24 mouse cellular contexts compared by ENCODE assay signal in the genomic region with DNA sequence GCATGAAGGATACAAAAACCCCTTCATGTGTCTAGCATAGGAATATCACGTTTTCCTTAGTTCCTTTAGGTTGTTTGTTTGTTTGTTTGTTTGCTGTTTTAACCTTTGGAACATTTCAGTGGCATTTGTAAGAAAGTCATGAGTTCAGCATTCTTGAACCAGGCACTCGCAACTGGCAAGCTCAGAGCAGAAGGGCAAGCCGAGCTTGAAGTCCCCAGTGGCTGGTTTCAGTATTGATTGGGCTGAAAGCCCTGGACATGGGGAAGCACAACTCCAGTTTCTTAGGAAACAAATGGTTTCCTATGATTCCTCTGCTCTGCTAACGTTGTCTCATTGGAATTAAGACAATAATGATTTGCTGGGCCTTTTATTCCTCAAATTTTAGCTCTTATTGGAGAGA.
DNase-seq lines count a peak whose midpoint lies in the region; TF ChIP-seq lines count a peak whose summit lies in the region.
"Had no signal": no experiment of that assay in that cellular context is flagged by ENCODE, and none has a peak within 500 bp of the region (broad histone marks: within the 10 kb centered on the region; RNA-seq: fewer than 3 reads in every experiment).

No protein-coding gene starts in this region.

- H3K4me3 ChIP-seq in cerebellum, adult 2 months (replicated peaks; ENCODE audit: insufficient read depth, low read depth, low read length) = no peak overlapping the region
- no peak overlapping the region for H3K4me3 ChIP-seq in layer of hippocampus, adult 2 months
- no peak overlapping the region for H3K4me3 ChIP-seq in cortical plate, adult 2 months (ENCODE audit: insufficient read depth, low read length)
- H3K4me3 ChIP-seq: embryonic facial prominence, embryonic 15.5 days; heart, embryonic 15.5 days; hindbrain, embryonic 13.5 days; liver, embryonic 13.5 days; midbrain, embryonic 13.5 days; myocyte; neural tube, embryonic 13.5 days had no signal

- 0 out of 2 replicates have a peak, but pooled peaks have one; percentile 1 for TF ChIP-seq CTCF in cerebellum, adult 2 months (IDR thresholded peaks at IDR 0.05; ENCODE audit: borderline replicate concordance, insufficient read depth, low read depth, low read length)
- TF ChIP-seq CTCF in layer of hippocampus, adult 2 months (conservative IDR thresholded peaks at IDR 0.05) = peak; percentile 65
- TF ChIP-seq CTCF in cortical plate, adult 2 months (IDR thresholded peaks at IDR 0.05; ENCODE audit: extremely low read depth, insufficient read depth, low read length) = no peak

- no peak overlapping the region for H3K27ac ChIP-seq in cerebellum, adult 2 months (ENCODE audit: insufficient read depth, low read length)
- H3K27ac ChIP-seq in layer of hippocampus, adult 2 months = peak overlapping the region; percentile 55
- H3K27ac ChIP-seq in cortical plate, adult 2 months (ENCODE audit: insufficient read depth, low read length) = 0 out of 2 replicates have a peak overlapping the region, but pooled peaks have one; percentile 12
- H3K27ac ChIP-seq: embryonic facial prominence, embryonic 15.5 days; heart, embryonic 15.5 days; hindbrain, embryonic 13.5 days; liver, embryonic 13.5 days; midbrain, embryonic 13.5 days; neural tube, embryonic 13.5 days had no signal

- TF ChIP-seq POLR2A in cerebellum, adult 2 months (IDR thresholded peaks at IDR 0.05; ENCODE audit: borderline replicate concordance, insufficient read depth, low read length) = no peak
- TF ChIP-seq POLR2A in cortical plate, adult 2 months (IDR thresholded peaks at IDR 0.05; ENCODE audit: extremely low read depth, insufficient read depth, low read length) = no peak

- 50% methylated on average over 4 of the region's 4 CpGs for WGBS in cerebellum, adult 2 months

- no peaks in the 10 kb centered on the region for H3K27me3 ChIP-seq in cerebellum, adult 2 months (ENCODE audit: control insufficient read depth, insufficient read depth, low read length)
- H3K27me3 ChIP-seq: embryonic facial prominence, embryonic 15.5 days; hindbrain, embryonic 13.5 days; liver, embryonic 13.5 days; midbrain, embryonic 13.5 days; neural tube, embryonic 13.5 days had no signal

- peaks cover 5% of the 10 kb centered on the region for H3K4me1 ChIP-seq in cerebellum, adult 2 months (ENCODE audit: control insufficient read depth, insufficient read depth, low read length)
- H3K4me1 ChIP-seq in cortical plate, adult 2 months (ENCODE audit: control insufficient read depth, insufficient read depth, low read length) = peaks cover 28% of the 10 kb centered on the region
- H3K4me1 ChIP-seq: embryonic facial prominence, embryonic 15.5 days; liver, embryonic 13.5 days; neural tube, embryonic 13.5 days had no signal

- no peak for DNase-seq in cerebellum, adult 2 months
- DNase-seq in cerebellum, postnatal 4 days (ENCODE audit: low spot score in 2 of 2) = no peak
- no peak for DNase-seq in layer of hippocampus, adult 2 months (ENCODE audit: low spot score in 2 of 2)
- DNase-seq in layer of hippocampus, postnatal 25 days (ENCODE audit: extremely low spot score in 1 of 2, low spot score in 1 of 2) = no peak
- DNase-seq in NIH3T3 (ENCODE audit: low read depth) = peak; percentile 12
- DNase-seq in heart, adult 8-10 months (ENCODE audit: low spot score) = no peak
- DNase-seq: cerebellum, adult 11-12 months; gastrocnemius, postnatal 36 days; heart, postnatal 36 days; kidney, adult 2 months; kidney, postnatal 14 days; layer of hippocampus, postnatal 36 days; liver, embryonic 13.5 days; lung, adult 2 months; lung, postnatal 14 days; thymus, adult 18-20 months; thymus, postnatal 36 days had no signal
